Mouse (Mus musculus) G1E-ER4 (cell line): ENCODE results near the gene Hist1h3c. TPM values are rescaled to one million over a fixed set of nuclear protein-coding genes. Genes with fewer than 3 reads are reported as not detected.
"Not testable (repeated sequence)": the region's sequence is repeated elsewhere in the genome, so short reads cannot be mapped to it uniquely, and the experiment has no call there.

Experiments used
- GATA1 ChIP-seq: IDR thresholded peaks from one replicate; pipeline ENCODE4 v1.8.0; 2012; ENCODE audit warnings: low read length, inconsistent platforms
- polyA plus RNA-seq: library from polyadenylated mRNA; stranded (reverse); fragments of >175 nt; gene quantifications from 2 replicates; pipeline ENCODE4 v1.2.3, GENCODE M21; 2012

Hist1h3c gene
- 12.2 and 13.4 TPM in 2 replicates for polyA plus RNA-seq

DNA sequence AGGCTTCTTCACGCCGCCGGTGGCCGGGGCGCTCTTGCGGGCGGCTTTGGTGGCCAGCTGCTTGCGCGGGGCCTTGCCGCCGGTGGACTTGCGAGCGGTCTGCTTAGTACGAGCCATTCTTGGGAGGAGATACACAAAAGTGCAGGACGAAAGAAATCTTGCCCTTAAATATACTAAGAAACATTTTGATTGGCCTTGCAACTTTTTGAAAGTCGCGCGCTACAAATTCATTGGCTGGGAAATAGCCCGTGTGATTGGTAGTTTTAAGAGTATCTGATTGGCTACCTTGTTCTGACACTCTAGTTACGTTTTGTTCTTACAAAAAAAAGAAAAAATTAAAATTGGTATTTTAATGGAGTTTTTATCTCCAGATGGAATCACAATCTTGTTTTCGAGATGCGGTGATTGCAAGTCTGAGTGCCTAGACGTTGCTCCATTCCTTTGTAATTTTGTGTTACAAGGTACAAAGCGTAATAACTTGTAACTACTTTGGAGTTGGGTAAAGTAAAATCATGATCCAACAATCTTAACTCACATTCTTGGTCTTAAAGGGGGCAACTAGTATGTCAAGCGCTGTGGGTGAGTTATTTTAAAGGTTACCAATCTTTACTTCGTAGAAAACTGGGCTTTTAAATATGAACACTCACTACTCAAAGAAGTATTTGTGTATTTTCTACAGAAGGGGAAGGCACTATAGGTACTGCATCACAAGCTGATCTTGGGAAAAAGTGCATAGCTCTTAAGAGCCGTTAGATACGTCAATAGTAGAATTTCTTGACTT, at the start of gene Hist1h3c:
Gene Hist1h3c (minus strand): TSS at position 222 of the 781 bp plus-strand sequence.
- no peak for TF ChIP-seq GATA1

GRCm38 (mm10) chr13:23792520-23792919, 47.1 kb upstream of the Hist1h3c start:
- no peak for TF ChIP-seq GATA1

- TF ChIP-seq GATA1, result no peak
Observed at GRCm38 (mm10) chr13:23779025-23779424, 33.6 kb upstream of the Hist1h3c start.

DNA sequence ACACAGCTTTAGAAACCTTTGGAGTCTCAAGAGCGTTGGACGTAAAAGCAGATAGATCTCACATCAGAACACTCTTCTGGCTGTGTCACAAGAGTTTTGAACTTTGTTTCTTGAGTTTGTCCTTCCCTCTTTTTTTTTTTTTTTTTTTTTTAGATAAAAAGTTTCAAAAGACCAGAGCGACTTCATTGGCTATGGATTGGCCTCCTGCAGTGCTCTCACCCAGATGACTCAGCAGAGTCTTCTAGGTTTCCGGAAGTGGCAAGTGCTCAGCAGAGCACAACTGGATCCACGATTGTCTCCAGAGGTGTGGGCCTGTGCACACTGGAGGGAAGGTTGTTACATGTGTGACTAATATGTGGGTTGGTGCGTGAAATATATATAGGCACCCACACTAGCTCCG, 32.9 kb upstream of the Hist1h3c start:
- no peak for TF ChIP-seq GATA1

- no peak for TF ChIP-seq GATA1
Observed at GRCm38 (mm10) chr13:23772561-23773313, 27.3 kb upstream of the Hist1h3c start.

GRCm38 (mm10) chr13:23769613-23770012, 24.2 kb upstream of the Hist1h3c start, which contains the start of gene Trim38:
Gene Trim38 (plus strand): TSS chr13:23769913.
- TF ChIP-seq GATA1, result not testable (repeated sequence)

- no peak for TF ChIP-seq GATA1
Observed at GRCm38 (mm10) chr13:23768834-23769397, 23.5 kb upstream of the Hist1h3c start.

DNA sequence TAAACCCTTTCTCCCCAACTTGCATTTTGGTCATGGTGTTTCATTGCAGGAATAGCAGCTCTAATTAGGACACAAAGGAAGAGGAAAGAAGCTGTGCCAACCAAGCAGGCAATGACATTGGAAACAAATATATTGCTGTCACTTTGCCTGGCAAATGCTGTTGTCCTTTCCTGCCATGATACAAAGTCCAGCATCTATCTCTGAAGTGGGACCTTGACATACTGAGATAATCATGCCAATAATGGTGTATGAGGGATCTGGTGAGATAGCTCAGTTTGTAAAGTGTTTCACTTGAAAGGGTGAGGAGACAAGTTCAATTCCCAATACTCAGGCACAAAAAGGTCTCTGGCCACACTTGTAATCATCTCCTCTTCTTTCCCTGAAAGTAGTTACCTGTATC, 21.4 kb upstream of the Hist1h3c start:
- TF ChIP-seq GATA1, result no peak

DNA sequence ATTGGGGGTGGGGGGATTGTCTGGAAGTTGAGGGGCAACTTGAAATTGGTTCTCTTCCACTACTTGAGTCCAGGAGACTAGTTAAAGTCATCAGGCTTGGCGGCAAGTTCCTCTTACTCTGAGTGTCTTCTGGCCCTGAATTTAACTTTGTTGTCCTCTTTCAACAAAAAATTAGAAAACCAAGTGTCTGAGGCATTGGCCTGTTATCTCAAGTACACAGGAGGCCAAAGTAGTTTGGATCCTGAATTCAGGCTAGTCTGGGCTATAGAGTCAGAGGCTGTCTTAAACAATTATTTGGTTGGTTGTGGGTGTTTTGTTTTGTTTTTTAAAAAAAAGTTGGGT, 19.7 kb upstream of the Hist1h3c start:
- no peak for TF ChIP-seq GATA1

GRCm38 (mm10) chr13:23764324-23765171, 19.1 kb upstream of the Hist1h3c start:
- TF ChIP-seq GATA1, result no peak

GRCm38 (mm10) chr13:23763586-23764323, 18.4 kb upstream of the Hist1h3c start, which contains the start of gene Hist1h1a:
Gene Hist1h1a (plus strand): TSS chr13:23763666.
- TF ChIP-seq GATA1, result no peak

GRCm38 (mm10) chr13:23763242-23763585, 17.8 kb upstream of the Hist1h3c start:
- TF ChIP-seq GATA1, result no peak

GRCm38 (mm10) chr13:23761871-23762821, 16.7 kb upstream of the Hist1h3c start, which contains the start of gene Hist1h3a:
Gene Hist1h3a (minus strand): TSS chr13:23762386.
- TF ChIP-seq GATA1, result not testable (repeated sequence)
